Mouse (Mus musculus): Measurements from ENCODE around the gene Mcu. TPM values are rescaled to one million over a fixed set of nuclear protein-coding genes. Genes with fewer than 3 reads are reported as not detected.

Gene Mcu
- polyA plus RNA-seq, 1 experiment: 6.6 TPM

GRCm38 (mm10) chr10:59569481-59569869 is 47.0 kb downstream of the Mcu start:
- DNase-seq (ENCODE audit: low read depth): no peak

- no peak for DNase-seq (ENCODE audit: low read depth)
Observed at GRCm38 (mm10) chr10:59568665-59569480, 47.6 kb downstream of the Mcu start.

GRCm38 (mm10) chr10:59566968-59567367 is 49.5 kb downstream of the Mcu start:
- no peak for DNase-seq (ENCODE audit: low read depth)

- DNase-seq (ENCODE audit: low read depth): no peak
Observed at GRCm38 (mm10) chr10:59565995-59566410, 50.5 kb downstream of the Mcu start.

GRCm38 (mm10) chr10:59564551-59564950 is 51.9 kb downstream of the Mcu start:
- DNase-seq (ENCODE audit: low read depth): no peak

GRCm38 (mm10) chr10:59562511-59562910 is 54.0 kb downstream of the Mcu start:
- DNase-seq (ENCODE audit: low read depth): no peak

- DNase-seq (ENCODE audit: low read depth): no peak
Observed at GRCm38 (mm10) chr10:59560126-59560525, 56.4 kb downstream of the Mcu start.

GRCm38 (mm10) chr10:59558602-59559001 is 57.9 kb downstream of the Mcu start:
- no peak for DNase-seq (ENCODE audit: low read depth)

GRCm38 (mm10) chr10:59558164-59558563 is 58.3 kb downstream of the Mcu start:
- no peak for DNase-seq (ENCODE audit: low read depth)

GRCm38 (mm10) chr10:59556541-59556940 is 60.0 kb downstream of the Mcu start:
- DNase-seq (ENCODE audit: low read depth): no peak

GRCm38 (mm10) chr10:59554243-59554642 is 62.2 kb downstream of the Mcu start:
- no peak for DNase-seq (ENCODE audit: low read depth)

- DNase-seq (ENCODE audit: low read depth): no peak
Observed at GRCm38 (mm10) chr10:59552456-59552855, 64.0 kb downstream of the Mcu start.

GRCm38 (mm10) chr10:59548768-59549333 is 67.6 kb downstream of the Mcu start:
- DNase-seq (ENCODE audit: low read depth): no peak

- no peak for DNase-seq (ENCODE audit: low read depth)
Observed at GRCm38 (mm10) chr10:59548211-59548610, 68.3 kb downstream of the Mcu start.

- no peak for DNase-seq (ENCODE audit: low read depth)
Observed at GRCm38 (mm10) chr10:59547426-59547825, 69.1 kb downstream of the Mcu start.

- DNase-seq (ENCODE audit: low read depth): no peak
Observed at GRCm38 (mm10) chr10:59545169-59545568, 71.3 kb downstream of the Mcu start.

GRCm38 (mm10) chr10:59543351-59543750 is 73.1 kb downstream of the Mcu start:
- DNase-seq (ENCODE audit: low read depth): no peak

GRCm38 (mm10) chr10:59541466-59541865 is 75.0 kb downstream of the Mcu start:
- DNase-seq (ENCODE audit: low read depth): no peak

- DNase-seq (ENCODE audit: low read depth): no peak
Observed at GRCm38 (mm10) chr10:59540596-59540995, 75.9 kb downstream of the Mcu start.

GRCm38 (mm10) chr10:59540081-59540480 is 76.4 kb downstream of the Mcu start:
- DNase-seq (ENCODE audit: low read depth): no peak

- DNase-seq (ENCODE audit: low read depth): no peak
Observed at GRCm38 (mm10) chr10:59539533-59539875, 77.0 kb downstream of the Mcu start.

GRCm38 (mm10) chr10:59538767-59539532 is 77.5 kb downstream of the Mcu start:
- DNase-seq (ENCODE audit: low read depth): no peak

GRCm38 (mm10) chr10:59538063-59538462 is 78.4 kb downstream of the Mcu start:
- no peak for DNase-seq (ENCODE audit: low read depth)

All from gonadal fat pad, adult 2 months (tissue).